Comparison of ENCODE assay signal across 7 mouse cellular contexts in genomic region chr4:141477681-141478102, GRCm38 (mm10). TPM values are rescaled to one million over a fixed set of nuclear protein-coding genes. Genes with fewer than 3 reads are reported as not detected.
DNase-seq lines count a peak whose midpoint lies in the region; ATAC-seq lines count a peak whose summit lies in the region.

No protein-coding gene starts in this region.

- no peak overlapping the region for H3K9ac ChIP-seq in midbrain, embryonic 16.5 days (ENCODE audit: low read depth, low read length)

- 84% methylated on average over 16 of the region's 16 CpGs for WGBS in midbrain, embryonic 16.5 days
- 95% methylated on average over 16 of the region's 16 CpGs for WGBS in midbrain, embryonic 10.5 days

- no peaks in the 10 kb centered on the region for H3K27me3 ChIP-seq in midbrain, embryonic 16.5 days (ENCODE audit: control insufficient read depth, insufficient read depth, low read depth, low read length)
- H3K27me3 ChIP-seq in midbrain, embryonic 10.5 days (ENCODE audit: low read depth, poor library complexity, severe bottlenecking) = no peaks in the 10 kb centered on the region

- no peak for DNase-seq in midbrain, embryonic 10.5 days (ENCODE audit: low spot score)
- peak; percentile 96 for DNase-seq in cerebellum, postnatal 10 days
- DNase-seq in layer of hippocampus, postnatal 36 days = peak; percentile 66 to 77
- DNase-seq in yolk sac, embryonic 10.5 days (ENCODE audit: low spot score) = no peak

- peaks cover 65% of the 10 kb centered on the region for H3K36me3 ChIP-seq in midbrain, embryonic 16.5 days (ENCODE audit: control insufficient read depth, insufficient read depth, low read length)
- peaks cover 100% of the 10 kb centered on the region for H3K36me3 ChIP-seq in midbrain, embryonic 10.5 days

- no peak overlapping the region for H3K4me3 ChIP-seq in midbrain, embryonic 16.5 days (ENCODE audit: low read depth, low read length)
- no peak overlapping the region for H3K4me3 ChIP-seq in midbrain, embryonic 10.5 days

- H3K9me3 ChIP-seq in midbrain, embryonic 16.5 days (replicated peaks; ENCODE audit: control insufficient read depth, low read length, poor library complexity, severe bottlenecking) = no peaks in the 10 kb centered on the region
- H3K9me3 ChIP-seq in midbrain, embryonic 10.5 days (replicated peaks) = no peaks in the 10 kb centered on the region

- ATAC-seq in midbrain, embryonic 16.5 days = no peak
- peak; percentile 93 for ATAC-seq in granulocyte monocyte progenitor cell, adult 5-6 weeks (replicated peaks; ENCODE audit: poor library complexity, severe bottlenecking)
- peak; percentile 96 for ATAC-seq in monocyte, adult 5-6 weeks (replicated peaks; ENCODE audit: insufficient number of reproducible peaks, low FRiP score, low TSS enrichment, poor library complexity, severe bottlenecking)

- peak overlapping the region; percentile 42 for H3K27ac ChIP-seq in midbrain, embryonic 16.5 days (ENCODE audit: low read length)
- H3K27ac ChIP-seq in midbrain, embryonic 10.5 days (replicated peaks) = no peak overlapping the region

- no peaks in the 10 kb centered on the region for H3K4me1 ChIP-seq in midbrain, embryonic 16.5 days (ENCODE audit: control insufficient read depth, insufficient read depth, low read length)
- no peaks in the 10 kb centered on the region for H3K4me1 ChIP-seq in midbrain, embryonic 10.5 days

- no peak overlapping the region for H3K4me2 ChIP-seq in midbrain, embryonic 16.5 days (ENCODE audit: low read length)

RNA-seq across cellular contexts. Expression of gene Zbtb17, which starts 33.2 kb away (rescaled TPM):
- 42.7 and 48.2 TPM in 2 replicates for polyA plus RNA-seq in midbrain, embryonic 16.5 days (2015; fragmentation: Nextera tagmentation; extraction: Ambion mirVana)
- polyA plus RNA-seq in midbrain, embryonic 10.5 days (2016; fragmentation: Nextera tagmentation; extraction: Ambion mirVana) = 55.1 and 61.5 TPM in 2 replicates
- total RNA-seq in granulocyte monocyte progenitor cell, adult 5-6 weeks (2014; fragmentation: Nextera tagmentation) = 10.0 and 18.4 TPM in 2 replicates
- total RNA-seq in granulocyte monocyte progenitor cell, adult 5-6 weeks (2017) = 19.9 and 28.9 TPM in 2 replicates
- total RNA-seq in layer of hippocampus, postnatal 36 days (2021) = 10 to 100 TPM; 34.1 to 34.9 TPM
- total RNA-seq in monocyte, adult 5-6 weeks (2017) = 21.7 to 33.8 TPM (median 27.3 TPM) in 3 replicates

RNA-seq across cellular contexts. Expression of gene Srarp, which starts 41.8 kb away (rescaled TPM):
- polyA plus RNA-seq in midbrain, embryonic 16.5 days (2015; fragmentation: Nextera tagmentation; extraction: Ambion mirVana) = 0.62 TPM in 1 of 2 replicates, not detected in the other
- polyA plus RNA-seq in midbrain, embryonic 10.5 days (2016; fragmentation: Nextera tagmentation; extraction: Ambion mirVana) = not detected in 2 replicates
- not detected in 2 replicates for total RNA-seq in granulocyte monocyte progenitor cell, adult 5-6 weeks (2014; fragmentation: Nextera tagmentation)
- total RNA-seq in granulocyte monocyte progenitor cell, adult 5-6 weeks (2017) = not detected in 2 replicates
- 1 to 10 TPM; 4.7 to 5.1 TPM for total RNA-seq in layer of hippocampus, postnatal 36 days (2021)
- not detected in 3 replicates for total RNA-seq in monocyte, adult 5-6 weeks (2017)

RNA-seq across cellular contexts. Expression of gene Hspb7, which starts 57.1 kb away (rescaled TPM):
- not detected in 2 replicates for polyA plus RNA-seq in midbrain, embryonic 16.5 days (2015; fragmentation: Nextera tagmentation; extraction: Ambion mirVana)
- polyA plus RNA-seq in midbrain, embryonic 10.5 days (2016; fragmentation: Nextera tagmentation; extraction: Ambion mirVana) = not detected in 2 replicates
- total RNA-seq in granulocyte monocyte progenitor cell, adult 5-6 weeks (2014; fragmentation: Nextera tagmentation) = not detected in 2 replicates
- not detected in 2 replicates for total RNA-seq in granulocyte monocyte progenitor cell, adult 5-6 weeks (2017)
- not detected for total RNA-seq in layer of hippocampus, postnatal 36 days (2021)
- total RNA-seq in monocyte, adult 5-6 weeks (2017) = 0.64 TPM in 1 of 3 replicates, not detected in the others

Comparison
In these comparisons a context has a peak if more than half of its experiments do, and no peak if none do; other contexts are left out.
1. DNase-seq: peak in cerebellum, postnatal 10 days (2 of 2) and layer of hippocampus, postnatal 36 days (2 of 2); none in midbrain, embryonic 10.5 days (single experiment) and yolk sac, embryonic 10.5 days (single experiment).